Mouse (Mus musculus) bone marrow, adult 2 months (tissue): ENCODE data around the gene March7.

Experiments used
- CTCF ChIP-seq: fragments of 200-500 bp; IDR thresholded peaks from 2 replicates; pipeline ENCODE4 v1.5.1; 2011; ENCODE audit warnings: low read length, control low read depth; ENCODE audit not compliant: control insufficient read depth, insufficient read depth
- POLR2A ChIP-seq: fragments of 200-500 bp; IDR thresholded peaks from 2 replicates; pipeline ENCODE4 v1.6.1; 2011; ENCODE audit warnings: low read depth, mild to moderate bottlenecking, control low read depth, low read length, borderline replicate concordance; ENCODE audit not compliant: control insufficient read depth

GRCm38 (mm10) chr2:60165679-60166078 is 44.0 kb upstream of the March7 start:
- TF ChIP-seq CTCF (no peak), POLR2A (no peak)
